In the genomic region with DNA sequence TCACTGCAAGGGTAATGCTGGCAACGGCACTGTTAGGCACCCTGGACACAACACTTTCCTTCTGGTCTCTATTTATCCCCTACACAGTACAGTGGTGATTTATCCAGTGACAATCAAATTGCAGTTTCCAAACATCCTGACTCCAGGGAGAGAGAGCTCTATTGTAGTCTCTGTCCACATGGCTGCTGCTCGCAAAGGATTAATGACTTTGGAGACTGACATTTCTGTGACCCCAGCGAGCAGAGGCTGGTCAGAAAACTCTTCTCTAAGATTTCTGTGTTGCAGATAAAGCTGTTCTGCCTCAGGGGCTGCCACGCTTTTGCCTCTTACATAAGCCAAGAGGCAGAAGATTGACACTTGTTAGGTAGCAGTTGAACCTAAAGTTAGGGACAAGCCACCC, we compare ENCODE assay signal across 11 mouse cellular contexts.
A peak's percentile ranks its signal among the peaks of the same experiment; 100 is the strongest.
DNase-seq lines count a peak whose midpoint lies in the region; ATAC-seq and TF ChIP-seq lines count a peak whose summit lies in the region.
"Had no signal": no experiment of that assay in that cellular context is flagged by ENCODE, and none has a peak within 500 bp of the region (broad histone marks: within the 10 kb centered on the region; RNA-seq: fewer than 3 reads in every experiment).

No protein-coding gene starts in this region.

- no peak overlapping the region for H3K4me3 ChIP-seq in kidney, embryonic 16.5 days (ENCODE audit: low read length)
- no peak overlapping the region for H3K4me3 ChIP-seq in embryonic fibroblast, embryonic 13.5 days (ENCODE audit: insufficient read depth, low read length)
- no peak overlapping the region for H3K4me3 ChIP-seq in small intestine, adult 2 months (ENCODE audit: low read depth, low read length)
- H3K4me3 ChIP-seq in left cerebral cortex, adult 2 months = no peak overlapping the region
- H3K4me3 ChIP-seq: forebrain, embryonic 12.5 days had no signal

- no peak overlapping the region for H3K4me2 ChIP-seq in kidney, embryonic 16.5 days (replicated peaks; ENCODE audit: low read depth, low read length)
- H3K4me2 ChIP-seq: forebrain, embryonic 12.5 days had no signal

- H3K27ac ChIP-seq in kidney, embryonic 16.5 days (ENCODE audit: low read length) = peak overlapping the region; percentile 56
- H3K27ac ChIP-seq in embryonic fibroblast, embryonic 13.5 days (ENCODE audit: insufficient read depth, low read length) = 0 out of 2 replicates have a peak overlapping the region, but pooled peaks have one; percentile 38
- H3K27ac ChIP-seq in small intestine, adult 2 months (ENCODE audit: insufficient read depth, low read depth, low read length) = peak overlapping the region; percentile 47; the same call in 1 of the 2 replicates
- H3K27ac ChIP-seq in left cerebral cortex, adult 2 months = no peak overlapping the region
- H3K27ac ChIP-seq: forebrain, embryonic 12.5 days had no signal

- no peak for TF ChIP-seq CTCF in embryonic fibroblast, embryonic 13.5 days (IDR thresholded peaks at IDR 0.05; ENCODE audit: borderline replicate concordance, insufficient read depth, low read length)
- TF ChIP-seq CTCF in small intestine, adult 2 months (IDR thresholded peaks at IDR 0.05; ENCODE audit: extremely low read depth, insufficient read length, insufficient replicate concordance, low read depth, low read length) = no peak
- TF ChIP-seq CTCF in left cerebral cortex, adult 2 months (IDR thresholded peaks at IDR 0.05) = no peak

- TF ChIP-seq POLR2A in embryonic fibroblast, embryonic 13.5 days (IDR thresholded peaks at IDR 0.05; ENCODE audit: low read depth, low read length) = no peak
- no peak for TF ChIP-seq POLR2A in small intestine, adult 2 months (IDR thresholded peaks at IDR 0.05; ENCODE audit: low read depth, low read length)

- no peak overlapping the region for H3K9ac ChIP-seq in kidney, embryonic 16.5 days (replicated peaks; ENCODE audit: low read length)
- H3K9ac ChIP-seq: forebrain, embryonic 12.5 days had no signal

- peaks cover 33% of the 10 kb centered on the region for H3K4me1 ChIP-seq in kidney, embryonic 16.5 days (ENCODE audit: insufficient read depth, low read length)
- H3K4me1 ChIP-seq in embryonic fibroblast, embryonic 13.5 days (ENCODE audit: control insufficient read depth, insufficient read depth, low read length) = peaks cover 17% of the 10 kb centered on the region
- H3K4me1 ChIP-seq in small intestine, adult 2 months (ENCODE audit: control insufficient read depth, insufficient read depth, insufficient read length, low read length) = peaks cover 12% of the 10 kb centered on the region; the same call in 1 of the 2 replicates

- 8% methylated on average over 4 of the region's 4 CpGs for WGBS in kidney, embryonic 16.5 days
- 73% methylated on average over 4 of the region's 4 CpGs for WGBS in small intestine, adult 2 months

- intact Hi-C loops in left cerebral cortex, adult 2 months (cut with DNase I) = no loop called here

- H3K9me3 ChIP-seq in kidney, embryonic 16.5 days (ENCODE audit: low read length) = no peaks in the 10 kb centered on the region
- H3K9me3 ChIP-seq: forebrain, embryonic 12.5 days had no signal

- DNase-seq in kidney, postnatal 14 days = no peak
- DNase-seq in lung, postnatal 36 days = peak; percentile 57
- no peak for DNase-seq in cerebellum, postnatal 4 days (ENCODE audit: low spot score in 2 of 2)
- DNase-seq in cerebellum, adult 18-20 months = no peak
- DNase-seq in left cerebral cortex, adult 2 months (ENCODE audit: extremely low spot score in 1 of 2, low spot score in 2 of 2) = no peak
- DNase-seq: heart, postnatal 4 days; liver had no signal

- peak; percentile 46; the same call in 1 of the 2 replicates for ATAC-seq in kidney, embryonic 16.5 days (ENCODE audit: low FRiP score, low TSS enrichment)

- no peaks in the 10 kb centered on the region for H3K27me3 ChIP-seq in kidney, embryonic 16.5 days (ENCODE audit: insufficient read depth, low read length)
- no peaks in the 10 kb centered on the region for H3K27me3 ChIP-seq in small intestine, adult 2 months (ENCODE audit: control insufficient read depth, insufficient read depth, low read length)

- H3K36me3 ChIP-seq in kidney, embryonic 16.5 days (ENCODE audit: insufficient read depth, low read length) = no peaks in the 10 kb centered on the region
- H3K36me3 ChIP-seq in small intestine, adult 2 months (ENCODE audit: control insufficient read depth, insufficient read depth, low read length) = no peaks in the 10 kb centered on the region
- H3K36me3 ChIP-seq: forebrain, embryonic 12.5 days had no signal
